8 mouse cellular contexts compared by ENCODE assay signal in the genomic region with DNA sequence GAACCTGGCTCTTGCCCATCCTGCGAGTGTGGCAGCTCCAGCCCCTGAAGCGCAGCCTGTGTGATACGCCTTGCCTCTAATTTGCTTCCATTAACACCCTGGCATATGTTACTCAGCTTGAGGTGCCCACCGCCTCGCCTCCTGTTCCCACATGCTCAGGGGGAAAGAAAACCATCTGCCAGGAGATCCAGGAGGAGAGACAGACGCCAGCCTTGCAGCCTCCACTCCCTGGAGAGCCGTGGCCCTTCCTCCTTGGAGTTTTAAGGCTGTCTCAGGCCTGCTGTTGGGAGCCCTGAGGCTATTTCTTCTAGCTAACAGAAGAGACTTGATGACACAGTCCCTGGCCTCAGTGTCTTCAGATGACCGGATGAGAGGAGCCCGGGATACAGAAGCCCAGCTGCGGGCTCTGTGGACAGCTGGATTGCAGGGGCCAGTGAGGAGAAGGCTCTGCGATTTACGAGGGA. TPM values are rescaled to one million over a fixed set of nuclear protein-coding genes. Genes with fewer than 3 reads are reported as not detected.
DNase-seq lines count a peak whose midpoint lies in the region; ATAC-seq and TF ChIP-seq lines count a peak whose summit lies in the region.

No protein-coding gene starts in this region.

- no peaks in the 10 kb centered on the region for H3K9me3 ChIP-seq in kidney, embryonic 14.5 days (ENCODE audit: control insufficient read depth, low read length)
- H3K9me3 ChIP-seq in midbrain, embryonic 11.5 days (ENCODE audit: control insufficient read depth, low read length), result no peaks in the 10 kb centered on the region

- no peaks in the 10 kb centered on the region for H3K27me3 ChIP-seq in heart, adult 2 months (ENCODE audit: control insufficient read depth, insufficient read depth, low read length)
- no peaks in the 10 kb centered on the region for H3K27me3 ChIP-seq in kidney, embryonic 14.5 days (ENCODE audit: control insufficient read depth, insufficient read depth, low read length)
- H3K27me3 ChIP-seq in midbrain, embryonic 11.5 days (ENCODE audit: control insufficient read depth, insufficient read depth, low read length), result no peaks in the 10 kb centered on the region

- no peak for TF ChIP-seq EP300 in heart, adult 2 months (IDR thresholded peaks at IDR 0.05; ENCODE audit: insufficient read depth, low read depth, low read length)

- peaks cover 14% of the 10 kb centered on the region for H3K36me3 ChIP-seq in heart, adult 2 months (ENCODE audit: control insufficient read depth, insufficient read depth, low read length)
- no peaks in the 10 kb centered on the region for H3K36me3 ChIP-seq in kidney, embryonic 14.5 days (ENCODE audit: control insufficient read depth, insufficient read depth, low read length)
- H3K36me3 ChIP-seq in midbrain, embryonic 11.5 days (ENCODE audit: control insufficient read depth, insufficient read depth, low read length), result no peaks in the 10 kb centered on the region

- 37% methylated on average over 12 of the region's 12 CpGs for WGBS in heart, adult 2 months
- 26% methylated on average over 12 of the region's 12 CpGs for WGBS in kidney, embryonic 14.5 days
- 70% methylated on average over 12 of the region's 12 CpGs for WGBS in midbrain, embryonic 11.5 days

- 0 out of 2 replicates have a peak overlapping the region, but pooled peaks have one; percentile 20 for H3K27ac ChIP-seq in brown adipose tissue, adult 24 weeks (replicated peaks; ENCODE audit: low read depth, low read length)
- peak overlapping the region; percentile 46 for H3K27ac ChIP-seq in heart, adult 2 months
- peak overlapping the region; percentile 53 for H3K27ac ChIP-seq in kidney, embryonic 14.5 days (ENCODE audit: low read depth, low read length)
- peak overlapping the region; percentile 54 for H3K27ac ChIP-seq in midbrain, embryonic 11.5 days (ENCODE audit: low read depth, low read length)

- no peak for TF ChIP-seq CTCF in heart, adult 2 months (IDR thresholded peaks at IDR 0.05)

- H3K9ac ChIP-seq in heart, adult 2 months (ENCODE audit: low read depth, low read length), result peak overlapping the region; percentile 23; the same call in 1 of the 2 replicates
- H3K9ac ChIP-seq in kidney, embryonic 14.5 days (ENCODE audit: low read depth, low read length), result peak overlapping the region; percentile 24; the same call in 1 of the 2 replicates
- H3K9ac ChIP-seq in midbrain, embryonic 11.5 days (ENCODE audit: low read length), result no peak overlapping the region

- H3K4me3 ChIP-seq in brown adipose tissue, adult 24 weeks (ENCODE audit: insufficient read depth, low read depth, low read length), result no peak overlapping the region
- no peak overlapping the region for H3K4me3 ChIP-seq in heart, adult 2 months
- H3K4me3 ChIP-seq in kidney, embryonic 14.5 days (ENCODE audit: low read length), result no peak overlapping the region
- no peak overlapping the region for H3K4me3 ChIP-seq in midbrain, embryonic 11.5 days (ENCODE audit: low read depth, low read length)

- intact Hi-C loops in heart, adult 2 months (cut with DNase I), result no loop called here

- peaks cover 29% of the 10 kb centered on the region for H3K4me1 ChIP-seq in brown adipose tissue, adult 24 weeks (ENCODE audit: control insufficient read depth, insufficient read depth, insufficient read length, low read length)
- peaks cover 38% of the 10 kb centered on the region for H3K4me1 ChIP-seq in heart, adult 2 months (ENCODE audit: control insufficient read depth, insufficient read depth, low read length)
- peaks cover 55% of the 10 kb centered on the region for H3K4me1 ChIP-seq in kidney, embryonic 14.5 days (ENCODE audit: control insufficient read depth, insufficient read depth, low read length)
- H3K4me1 ChIP-seq in midbrain, embryonic 11.5 days (ENCODE audit: control insufficient read depth, insufficient read depth, low read length), result peaks cover 31% of the 10 kb centered on the region

- ATAC-seq in kidney, embryonic 14.5 days (ENCODE audit: low FRiP score, low TSS enrichment), result no peak
- ATAC-seq in midbrain, embryonic 11.5 days (ENCODE audit: low FRiP score), result peak; percentile 49
- no peak for ATAC-seq in activated CD4-positive, CD25-positive, alpha-beta regulatory T cell, adult 4 months

- 0 out of 2 replicates have a peak, but pooled peaks cover 2% of the 10 kb centered on the region for H3K79me2 ChIP-seq in heart, adult 2 months (replicated peaks; ENCODE audit: control insufficient read depth, insufficient read depth, low read length)

- DNase-seq in cerebellum, postnatal 25 days, result peak; percentile 70 to 74
- DNase-seq in heart, adult 2 months, result peak; percentile 45
- DNase-seq in midbrain, embryonic 11.5 days (ENCODE audit: low spot score, missing footprints), result no peak
- DNase-seq in adipocyte (ENCODE audit: low spot score), result no peak
- no peak for DNase-seq in gastrocnemius, adult 18-20 months (ENCODE audit: low spot score)

- 0 out of 2 replicates have a peak overlapping the region, but pooled peaks have one; percentile 4 for H3K4me2 ChIP-seq in kidney, embryonic 14.5 days (replicated peaks; ENCODE audit: low read depth, low read length)
- H3K4me2 ChIP-seq in midbrain, embryonic 11.5 days, result no peak overlapping the region

- no peak for TF ChIP-seq POLR2A in heart, adult 2 months (IDR thresholded peaks at IDR 0.05; ENCODE audit: insufficient read depth, low read depth, low read length)

RNA-seq across cellular contexts. Expression of gene Afap1, which starts 32.1 kb away (rescaled TPM):
- polyA plus RNA-seq in brown adipose tissue, adult 24 weeks (2012; ENCODE audit: insufficient read depth, insufficient read length, missing spikeins), result 19.0 and 19.3 TPM in 2 replicates
- 10 to 100 TPM; 18.7 to 20.6 TPM for total RNA-seq in heart, adult 2 months (2021)
- polyA plus RNA-seq in heart, adult 2 months (2012; rRNA removed), result 11.5 and 13.6 TPM in 2 replicates
- polyA plus RNA-seq in kidney, embryonic 14.5 days (2014; fragmentation: Nextera tagmentation; extraction: Ambion mirVana), result 16.8 and 23.6 TPM in 2 replicates
- 36.1 and 37.5 TPM in 2 replicates for polyA plus RNA-seq in midbrain, embryonic 11.5 days (2014; fragmentation: Nextera tagmentation; extraction: Ambion mirVana)
- polyA plus RNA-seq in activated CD4-positive, CD25-positive, alpha-beta regulatory T cell, adult 4 months (2017; shearing (Covaris generic)), result 1 to 10 TPM; 3.7 to 6.6 TPM
- 1 to 10 TPM; 5.8 to 7.8 TPM for total RNA-seq in gastrocnemius, adult 18-20 months (2021)

Comparison
In these comparisons a context has a peak if more than half of its experiments do, and no peak if none do; other contexts are left out.
1. DNase-seq: peak in cerebellum, postnatal 25 days (2 of 2) and heart, adult 2 months (2 of 2); none in midbrain, embryonic 11.5 days (single experiment), adipocyte (single experiment) and gastrocnemius, adult 18-20 months (single experiment).
2. Peak in every context shown above with its lines, with median percentiles within 50 percentile points of each other: H3K27ac ChIP-seq.